Mouse (Mus musculus) heart, embryonic 12.5 days (tissue): ENCODE results near the gene Nsun6. TPM values are rescaled to one million over a fixed set of nuclear protein-coding genes. Genes with fewer than 3 reads are reported as not detected.

Experiments
- ATAC-seq: fragments of 200-750 bp; cut with Nextera tagmentation; 2 replicates; pipeline ENCODE4 v1.8.0; 2017; ENCODE audit warnings: moderate TSS enrichment, moderate library complexity; ENCODE audit not compliant: insufficient number of reproducible peaks, low FRiP score
- H3K27ac ChIP-seq: fragments of 300-500 bp; sonication (generic); 2 replicates; pipeline ENCODE4 v1.5.1; 2016; ENCODE audit warnings: mild to moderate bottlenecking, moderate library complexity; ENCODE audit not compliant: poor library complexity, severe bottlenecking
- H3K27me3 ChIP-seq: fragments of 300-500 bp; sonication (generic); replicated peaks from 2 replicates; pipeline ENCODE4 v1.6.1; 2016; ENCODE audit warnings: mild to moderate bottlenecking, moderate library complexity
- H3K36me3 ChIP-seq: fragments of 300-500 bp; sonication (generic); 2 replicates; pipeline ENCODE4 v1.6.1; 2016; ENCODE audit warnings: mild to moderate bottlenecking, moderate library complexity
- H3K4me1 ChIP-seq: fragments of 300-500 bp; sonication (generic); replicated peaks from 2 replicates; pipeline ENCODE4 v1.6.1; 2016; ENCODE audit warnings: mild to moderate bottlenecking
- H3K4me2 ChIP-seq: fragments of 300-500 bp; sonication (generic); 2 replicates; pipeline ENCODE4 v1.6.1; 2016; ENCODE audit warnings: mild to moderate bottlenecking, moderate library complexity
- H3K4me3 ChIP-seq: fragments of 300-500 bp; sonication (generic); 2 replicates; pipeline ENCODE4 v1.5.1; 2016; ENCODE audit warnings: mild to moderate bottlenecking
- H3K9ac ChIP-seq: fragments of 300-500 bp; sonication (generic); 2 replicates; pipeline ENCODE4 v1.6.1; 2016; ENCODE audit warnings: mild to moderate bottlenecking, moderate library complexity
- H3K9me3 ChIP-seq: fragments of 300-500 bp; sonication (generic); replicated peaks from 2 replicates; pipeline ENCODE4 v1.6.1; 2016; ENCODE audit warnings: mild to moderate bottlenecking, moderate library complexity
- WGBS: fragments of 180-500 bp; shearing (Covaris S2); methylation state at CpG from one replicate; pipeline ENCODE4 v1.1.7; 2016; 5-methylcytosine and 5-hydroxymethylcytosine counted together
- polyA plus RNA-seq: library from polyadenylated mRNA; unstranded; fragments of >200 nt; fragmentation: Nextera tagmentation; extraction: Ambion mirVana; gene quantifications from 2 replicates; pipeline ENCODE4 v1.2.1, GENCODE M21; 2016

Nsun6 gene
- polyA plus RNA-seq, 1 experiment from 2014 or later, result 8.3 TPM

GRCm38 (mm10) chr2:15055741-15056151, 877 bp upstream of the Nsun6 start:
- peak overlapping the region; percentile 74 for H3K4me3 ChIP-seq

GRCm38 (mm10) chr2:15054496-15054895, 373 bp downstream of the Nsun6 start:
- Histone ChIP-seq H3K27ac (peak overlapping the region; percentile 89), H3K9ac (peak overlapping the region; percentile 70), H3K4me2 (peak overlapping the region; percentile 68), H3K36me3 (0 out of 2 replicates have a peak, but pooled peaks cover 2% of the 10 kb centered on the region), H3K9me3 (no peaks in the 10 kb centered on the region), H3K4me1 (peaks cover 19% of the 10 kb centered on the region), H3K4me3 (peak overlapping the region; percentile 74), H3K27me3 (no peaks in the 10 kb centered on the region)
- 13% methylated on average over 10 of the region's 10 CpGs for WGBS
- ATAC-seq, result peak; percentile 13

More at GRCm38 (mm10) chr2:15055741-15056151, 877 bp upstream of the Nsun6 start:
- ATAC-seq, result no peak
- WGBS, result 2% methylated on average over 15 of the region's 15 CpGs
- Histone ChIP-seq H3K27me3 (no peaks in the 10 kb centered on the region), H3K27ac (peak overlapping the region; percentile 84), H3K4me2 (peak overlapping the region; percentile 70), H3K9ac (peak overlapping the region; percentile 91), H3K36me3 (0 out of 2 replicates have a peak, but pooled peaks cover 2% of the 10 kb centered on the region), H3K9me3 (no peaks in the 10 kb centered on the region), H3K4me1 (peaks cover 19% of the 10 kb centered on the region)

GRCm38 (mm10) chr2:15049117-15049873, 5.6 kb downstream of the Nsun6 start, which contains the start of gene Arl5b:
Arl5b (plus strand) TSS chr2:15049395.
- peak within 1 kb of the TSS; percentile 88 for H3K4me3 ChIP-seq
- ATAC-seq, result peak; percentile 97
- H3K4me1 ChIP-seq, result peaks cover 5% of the 10 kb centered on the region
- H3K9me3 ChIP-seq, result no peaks in the 10 kb centered on the region
- peak within 1 kb of the TSS; percentile 39; the same call in 1 of the 2 replicates for H3K27ac ChIP-seq
- peak within 1 kb of the TSS; percentile 73 for H3K9ac ChIP-seq
- peak within 1 kb of the TSS; percentile 72 for H3K4me2 ChIP-seq
- 7% methylated on average over 20 of the region's 20 CpGs for WGBS
- peaks cover 8% of the 10 kb centered on the region for H3K36me3 ChIP-seq
- no peaks in the 10 kb centered on the region for H3K27me3 ChIP-seq

GRCm38 (mm10) chr2:15040326-15040725, 14.5 kb downstream of the Nsun6 start:
- WGBS, result 56% methylated on average over 5 of the region's 5 CpGs
- Histone ChIP-seq H3K4me1 (no peaks in the 10 kb centered on the region), H3K36me3 (peaks cover 12% of the 10 kb centered on the region), H3K27ac (no peak overlapping the region), H3K27me3 (no peaks in the 10 kb centered on the region), H3K4me2 (no peak overlapping the region), H3K9ac (no peak overlapping the region), H3K9me3 (no peaks in the 10 kb centered on the region), H3K4me3 (no peak overlapping the region)
- no peak for ATAC-seq

GRCm38 (mm10) chr2:15038705-15039104, 16.2 kb downstream of the Nsun6 start:
- H3K9ac ChIP-seq, result no peak overlapping the region
- no peak overlapping the region for H3K27ac ChIP-seq
- 78% methylated on average over 6 of the region's 6 CpGs for WGBS
- peaks cover 12% of the 10 kb centered on the region for H3K36me3 ChIP-seq
- no peaks in the 10 kb centered on the region for H3K4me1 ChIP-seq
- H3K4me3 ChIP-seq, result no peak overlapping the region
- no peaks in the 10 kb centered on the region for H3K27me3 ChIP-seq
- no peaks in the 10 kb centered on the region for H3K9me3 ChIP-seq
- H3K4me2 ChIP-seq, result no peak overlapping the region
- ATAC-seq, result no peak

- Histone ChIP-seq H3K4me1 (no peaks in the 10 kb centered on the region), H3K27me3 (no peaks in the 10 kb centered on the region), H3K36me3 (peaks cover 9% of the 10 kb centered on the region), H3K4me2 (no peak overlapping the region), H3K4me3 (no peak overlapping the region), H3K27ac (no peak overlapping the region), H3K9ac (no peak overlapping the region), H3K9me3 (no peaks in the 10 kb centered on the region)
- 91% methylated on average over 1 of the region's 1 CpGs for WGBS
- no peak for ATAC-seq
These were observed 27.1 kb downstream of the Nsun6 start for GRCm38 (mm10) chr2:15027816-15028215.

- Histone ChIP-seq H3K9me3 (no peaks in the 10 kb centered on the region), H3K36me3 (peaks cover 8% of the 10 kb centered on the region), H3K4me1 (no peaks in the 10 kb centered on the region), H3K27ac (no peak overlapping the region), H3K9ac (no peak overlapping the region), H3K27me3 (no peaks in the 10 kb centered on the region), H3K4me2 (no peak overlapping the region), H3K4me3 (no peak overlapping the region)
- ATAC-seq, result no peak
- 90% methylated on average over 3 of the region's 3 CpGs for WGBS
These were observed 28.1 kb downstream of the Nsun6 start for GRCm38 (mm10) chr2:15026817-15027216.

GRCm38 (mm10) chr2:15008072-15008471, 46.8 kb downstream of the Nsun6 start:
- no peak overlapping the region for H3K4me3 ChIP-seq
- H3K4me2 ChIP-seq, result no peak overlapping the region
- 87% methylated on average over 1 of the region's 1 CpGs for WGBS
- peaks cover 9% of the 10 kb centered on the region for H3K36me3 ChIP-seq
- no peaks in the 10 kb centered on the region for H3K27me3 ChIP-seq
- no peak overlapping the region for H3K9ac ChIP-seq
- H3K9me3 ChIP-seq, result no peaks in the 10 kb centered on the region
- no peak overlapping the region for H3K27ac ChIP-seq
- no peaks in the 10 kb centered on the region for H3K4me1 ChIP-seq
- ATAC-seq, result no peak

- Histone ChIP-seq H3K27me3 (no peaks in the 10 kb centered on the region), H3K9ac (no peak overlapping the region), H3K4me2 (no peak overlapping the region), H3K9me3 (no peaks in the 10 kb centered on the region), H3K36me3 (peaks cover 9% of the 10 kb centered on the region), H3K4me1 (no peaks in the 10 kb centered on the region), H3K27ac (no peak overlapping the region), H3K4me3 (no peak overlapping the region)
- no peak for ATAC-seq
- WGBS, result 91% methylated on average over 3 of the region's 3 CpGs
These were observed 47.3 kb downstream of the Nsun6 start for GRCm38 (mm10) chr2:15007531-15007930.

- Histone ChIP-seq H3K4me1 (no peaks in the 10 kb centered on the region), H3K27me3 (no peaks in the 10 kb centered on the region), H3K36me3 (peaks cover 5% of the 10 kb centered on the region; the same call in 1 of the 2 replicates), H3K9me3 (no peaks in the 10 kb centered on the region), H3K4me2 (no peak overlapping the region), H3K9ac (no peak overlapping the region), H3K27ac (no peak overlapping the region), H3K4me3 (no peak overlapping the region)
- ATAC-seq, result no peak
- WGBS, result 75% methylated on average over 5 of the region's 5 CpGs
These were observed 57.0 kb downstream of the Nsun6 start for GRCm38 (mm10) chr2:14997836-14998235.

- Histone ChIP-seq H3K4me3 (no peak overlapping the region), H3K4me2 (no peak overlapping the region), H3K9me3 (no peaks in the 10 kb centered on the region), H3K27ac (no peak overlapping the region), H3K9ac (no peak overlapping the region), H3K36me3 (peaks cover 5% of the 10 kb centered on the region; the same call in 1 of the 2 replicates), H3K27me3 (no peaks in the 10 kb centered on the region), H3K4me1 (no peaks in the 10 kb centered on the region)
- no peak for ATAC-seq
- 86% methylated on average over 4 of the region's 4 CpGs for WGBS
These were observed 58.8 kb downstream of the Nsun6 start for GRCm38 (mm10) chr2:14996036-14996435.
